Mouse (Mus musculus) heart, adult 8-10 months (tissue): ENCODE measurements around the gene Arhgap35. TPM values are rescaled to one million over a fixed set of nuclear protein-coding genes. Genes with fewer than 3 reads are reported as not detected.
A peak's percentile ranks its signal among the peaks of the same experiment; 100 is the strongest.

ENCODE experiments used
- DNase-seq: peaks from one replicate; pipeline ENCODE4 v3.0.0; 2022; ENCODE audit warnings: low spot score
- total RNA-seq, 4 experiments: library from RNA; stranded (reverse); gene quantifications; 2 replicates each; pipeline ENCODE4 v1.2.4; 2022

Arhgap35 gene
- total RNA-seq, 4 experiments from 2014 or later: 30.2 to 38.1 (median 35.6) TPM

DNA sequence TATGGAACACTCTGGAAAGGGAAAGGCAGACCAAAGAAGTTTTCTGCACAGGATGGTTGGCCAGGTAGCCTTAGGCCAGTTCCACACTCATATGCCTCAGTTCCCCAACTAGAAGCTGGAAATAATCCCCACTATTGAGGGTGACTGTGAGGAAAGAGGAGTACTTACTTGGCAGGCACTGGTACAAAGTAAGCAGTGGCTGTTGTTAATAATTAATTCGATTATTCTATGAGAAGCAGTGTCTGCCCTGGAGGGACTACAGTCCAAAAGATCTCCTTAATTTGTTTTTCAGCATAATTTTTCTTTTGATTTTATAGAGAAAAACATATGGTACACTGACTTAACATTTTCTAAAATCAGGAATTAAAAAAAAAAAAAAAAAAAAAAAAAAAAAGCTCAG is 10.7 kb downstream of the Arhgap35 start:
- no peak for DNase-seq

DNA sequence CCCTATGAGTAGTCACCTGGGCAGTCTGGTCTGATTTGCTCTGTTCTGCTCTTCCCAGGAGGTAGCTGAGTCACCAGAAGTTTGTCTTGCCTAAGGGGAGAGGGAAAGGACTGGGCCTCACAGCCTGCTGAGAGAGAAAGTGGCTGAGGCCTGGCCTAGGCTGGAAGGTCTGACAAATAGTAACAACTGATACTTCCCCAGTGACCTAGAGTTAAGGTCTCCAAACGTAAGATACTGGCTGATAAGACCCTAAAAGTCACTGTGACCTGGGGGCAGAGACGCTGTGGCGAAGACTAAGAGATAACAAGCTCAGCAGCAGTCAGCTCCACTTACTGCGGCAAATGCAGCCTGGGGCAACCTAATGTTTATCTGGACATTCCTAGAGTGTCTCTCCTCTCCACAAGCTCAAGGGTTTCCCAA is 13.1 kb downstream of the Arhgap35 start:
- no peak for DNase-seq

DNA sequence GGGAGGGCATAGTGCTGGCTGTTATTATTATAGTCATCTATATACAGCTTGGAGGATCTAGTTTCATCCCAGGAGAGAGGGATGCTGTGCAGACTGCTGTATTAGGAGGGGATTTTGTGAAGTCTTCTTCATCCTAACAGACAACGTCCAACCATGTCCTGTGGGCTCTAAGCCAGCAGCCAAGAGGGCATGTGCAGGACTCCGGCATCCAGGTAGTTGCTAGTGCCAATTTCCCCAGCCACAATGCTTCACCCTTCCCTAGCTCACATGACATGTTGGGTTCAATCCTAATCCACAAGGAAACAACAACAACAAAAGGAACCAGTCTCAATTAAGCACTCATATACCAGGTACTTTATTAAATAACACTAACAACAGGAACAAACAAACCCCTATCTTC is 15.8 kb downstream of the Arhgap35 start:
- no peak for DNase-seq

DNA sequence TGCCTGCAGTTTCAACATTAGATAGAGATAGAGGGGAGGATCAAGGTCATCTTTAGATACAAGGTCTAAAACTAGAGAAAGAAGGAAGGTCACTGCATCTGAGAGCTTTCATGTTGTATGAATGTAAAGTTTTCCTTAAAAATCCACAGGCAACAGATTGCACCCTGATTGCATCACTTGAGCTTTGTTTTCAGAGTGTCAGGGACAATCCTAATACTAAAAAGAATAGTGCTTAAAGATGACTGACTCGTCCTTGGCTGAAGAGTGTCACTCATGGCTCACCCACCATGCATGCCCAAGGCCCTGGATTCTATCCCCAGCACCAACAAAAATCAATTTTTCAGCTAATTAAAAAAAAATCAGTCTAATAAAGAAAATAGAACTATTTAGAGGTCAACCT is 23.5 kb downstream of the Arhgap35 start:
- DNase-seq: no peak

DNA sequence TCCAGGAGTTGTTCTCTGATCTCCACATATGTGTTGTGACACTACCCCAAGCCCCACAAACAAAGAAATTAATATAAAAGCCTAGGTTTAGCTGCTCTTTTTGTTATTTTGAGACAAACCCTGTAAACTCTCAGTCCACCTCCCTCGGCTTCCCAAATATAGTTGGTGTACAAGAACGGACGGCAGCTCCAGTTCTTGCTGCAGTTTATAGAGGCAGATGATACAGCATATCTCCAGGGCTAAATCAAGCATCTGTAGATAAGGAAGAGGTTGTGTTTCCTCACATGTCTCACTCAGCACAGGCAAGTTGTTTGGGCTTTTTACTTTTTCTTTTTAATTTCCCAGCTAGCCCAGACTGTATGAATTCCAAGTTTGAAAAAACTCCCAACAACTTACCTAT is 27.1 kb downstream of the Arhgap35 start:
- DNase-seq: no peak

DNA sequence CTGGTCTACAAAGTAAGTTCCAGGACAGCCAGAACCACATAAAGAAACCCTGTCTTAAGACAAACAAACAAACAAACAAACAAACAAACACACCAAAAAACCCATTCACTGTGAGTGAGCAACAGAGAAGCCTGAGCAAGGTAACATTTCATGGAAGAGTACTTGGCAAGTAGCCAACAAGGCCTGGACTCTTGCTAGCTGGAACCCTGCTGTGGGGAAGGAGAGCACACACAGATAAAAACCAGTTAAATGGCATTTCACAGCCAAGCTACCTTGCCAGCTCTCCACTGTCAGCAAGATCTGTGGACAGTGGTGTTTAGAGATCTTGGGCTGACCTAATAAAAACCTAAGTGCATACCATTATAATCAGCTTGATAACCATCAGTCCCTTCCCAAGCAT is 30.4 kb downstream of the Arhgap35 start:
- no peak for DNase-seq

DNA sequence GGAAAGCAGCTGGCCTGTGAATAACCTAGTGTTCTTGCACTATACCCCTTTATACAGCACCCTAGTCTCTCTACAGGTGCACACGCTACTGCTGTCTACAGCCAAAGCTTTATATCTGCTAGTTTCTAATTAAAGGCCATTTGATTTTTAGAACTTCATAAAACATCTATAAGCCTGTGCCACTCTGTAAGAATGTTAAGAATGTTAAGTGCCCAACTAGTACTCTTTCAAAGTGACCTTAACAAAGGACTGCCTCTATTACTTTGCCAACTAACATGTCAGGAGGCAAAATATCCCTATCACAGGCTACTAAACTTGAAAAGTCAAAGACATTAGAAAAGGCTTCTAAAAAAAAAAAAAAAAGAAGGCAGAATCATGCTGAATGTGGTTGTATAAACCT is 31.0 kb downstream of the Arhgap35 start:
- DNase-seq: no peak

DNA sequence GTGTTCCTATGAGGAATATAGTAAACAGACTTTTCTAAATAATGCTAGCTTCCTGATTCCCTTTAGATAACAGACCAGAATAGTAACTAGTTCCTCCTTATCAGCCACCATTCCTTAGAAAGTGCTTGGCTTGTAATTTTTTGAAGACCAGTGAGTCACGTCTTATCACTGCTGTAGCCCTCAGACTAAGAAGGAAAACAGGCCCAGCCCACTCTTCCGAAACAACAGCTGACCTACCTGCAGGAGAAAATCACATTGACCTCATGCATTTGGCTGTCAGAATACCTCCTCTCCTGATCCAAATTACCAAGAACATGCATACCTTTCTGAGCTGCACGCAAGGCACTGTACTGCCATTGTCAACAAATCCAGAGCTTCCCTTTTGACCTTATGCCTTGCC is 32.5 kb downstream of the Arhgap35 start:
- DNase-seq: no peak

DNA sequence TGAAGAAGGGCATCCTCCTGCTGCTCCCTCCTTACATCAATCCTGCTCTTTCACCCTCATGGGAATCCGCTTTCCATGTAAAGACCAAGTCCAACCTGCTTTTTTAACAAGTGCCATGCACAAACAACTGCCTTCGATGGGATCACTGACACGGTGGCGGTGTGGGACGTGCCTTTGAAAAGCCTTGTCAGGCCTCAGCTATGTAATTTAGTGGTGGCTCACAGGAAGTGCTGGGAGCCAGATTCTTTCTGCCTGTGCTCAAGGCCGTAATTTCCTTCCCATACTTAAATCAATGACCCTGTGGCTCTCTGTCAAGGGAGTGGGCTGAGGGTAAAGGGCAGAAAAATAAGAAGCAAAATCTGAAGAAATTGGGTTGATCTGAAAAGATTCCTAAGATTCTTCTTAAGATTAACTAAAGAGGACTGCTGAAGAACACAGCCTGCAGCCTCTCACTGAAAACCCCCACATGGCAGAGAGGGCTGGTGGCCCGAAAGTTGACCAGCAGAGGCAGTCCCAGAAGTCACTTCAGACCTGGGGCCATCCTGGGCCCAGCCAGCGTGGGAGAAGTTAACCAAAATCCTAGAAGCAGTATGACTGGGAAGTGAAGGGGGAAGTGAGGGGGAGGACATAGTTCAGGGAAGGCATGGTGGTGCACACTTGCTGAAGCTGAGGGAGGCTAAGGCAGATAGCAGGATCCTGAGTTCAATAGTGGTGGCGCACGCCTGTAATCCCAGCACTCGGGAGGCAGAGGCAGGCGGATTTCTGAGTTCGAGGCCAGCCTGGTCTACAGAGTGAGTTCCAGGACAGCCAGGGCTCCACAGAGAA is 33.3 kb downstream of the Arhgap35 start:
- DNase-seq: peak; percentile 36

DNA sequence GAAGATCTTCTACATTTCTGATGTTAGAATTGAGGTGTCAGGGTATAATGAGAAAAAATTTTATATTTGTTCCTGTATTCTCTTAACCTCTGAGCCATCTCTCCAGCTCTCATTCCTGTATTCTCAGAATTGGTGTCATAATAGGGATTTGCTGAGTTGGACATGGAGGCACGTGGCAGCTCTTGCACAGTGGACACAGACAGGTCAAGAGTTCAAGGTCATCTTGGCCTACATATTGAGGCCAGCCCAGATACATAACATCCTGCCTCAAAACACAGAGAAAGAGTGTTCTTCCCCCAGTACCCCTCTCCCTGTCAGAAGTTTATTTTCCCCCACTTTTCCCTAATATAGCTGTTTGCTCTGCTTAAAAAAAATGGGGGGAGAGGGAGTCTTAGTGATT is 38.1 kb downstream of the Arhgap35 start:
- DNase-seq: no peak

DNA sequence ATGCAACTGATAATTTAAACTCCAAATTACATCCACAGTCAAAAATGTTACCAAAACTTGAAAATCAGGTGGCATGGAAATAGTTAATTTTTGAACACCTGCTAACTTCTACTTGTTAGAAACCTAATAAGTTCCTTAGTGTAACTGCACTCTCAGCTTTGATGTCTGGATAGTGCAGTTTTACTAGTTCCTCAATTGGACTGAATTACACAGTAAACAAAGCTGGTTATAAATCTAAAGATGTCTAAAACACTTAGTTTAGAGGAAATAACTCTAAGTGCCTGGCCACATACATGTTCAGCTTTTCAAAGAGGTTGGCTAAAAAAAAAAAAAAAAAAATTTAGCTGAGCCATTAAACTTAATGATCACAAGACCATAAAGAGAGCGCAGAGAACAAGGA is 43.6 kb downstream of the Arhgap35 start:
- DNase-seq: no peak

DNA sequence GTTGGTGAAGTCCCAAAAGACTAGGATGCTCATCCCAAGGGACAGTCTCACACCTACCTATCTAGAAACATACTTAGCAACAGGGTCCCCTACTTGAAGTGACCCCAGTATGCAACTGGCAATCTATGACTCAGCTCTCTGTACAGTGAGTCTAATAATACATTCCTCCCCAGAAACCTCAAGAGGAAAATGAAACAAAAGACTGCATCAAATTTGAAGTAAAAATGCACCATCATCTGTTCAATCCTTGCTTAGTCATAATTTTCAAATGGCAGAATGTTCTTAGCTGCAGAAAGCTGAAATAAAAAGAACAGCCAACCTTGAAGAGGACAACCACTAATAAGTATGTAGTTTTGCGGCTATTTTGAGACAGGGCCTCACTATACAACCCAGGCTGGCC is 44.1 kb downstream of the Arhgap35 start:
- no peak for DNase-seq

DNA sequence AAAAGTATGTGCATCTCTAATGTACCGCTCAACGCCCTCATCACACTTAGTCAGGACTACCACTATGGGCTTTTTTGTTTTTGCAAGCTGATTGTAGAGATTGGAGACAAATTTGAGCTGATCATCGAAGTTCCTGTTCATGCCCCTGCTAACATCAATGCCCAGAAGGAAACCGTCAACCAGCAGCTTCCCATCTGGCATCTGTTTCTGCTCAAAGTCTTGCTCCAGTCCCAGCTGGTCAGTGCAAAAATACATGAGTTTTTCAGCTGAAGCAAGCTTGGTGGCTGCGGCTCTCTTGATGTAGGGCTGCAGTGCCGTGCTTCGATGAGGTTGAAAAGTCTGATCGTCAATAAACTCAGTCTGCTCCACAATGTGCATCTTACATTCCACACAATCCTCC is 50.3 kb downstream of the Arhgap35 start:
- DNase-seq: no peak

DNA sequence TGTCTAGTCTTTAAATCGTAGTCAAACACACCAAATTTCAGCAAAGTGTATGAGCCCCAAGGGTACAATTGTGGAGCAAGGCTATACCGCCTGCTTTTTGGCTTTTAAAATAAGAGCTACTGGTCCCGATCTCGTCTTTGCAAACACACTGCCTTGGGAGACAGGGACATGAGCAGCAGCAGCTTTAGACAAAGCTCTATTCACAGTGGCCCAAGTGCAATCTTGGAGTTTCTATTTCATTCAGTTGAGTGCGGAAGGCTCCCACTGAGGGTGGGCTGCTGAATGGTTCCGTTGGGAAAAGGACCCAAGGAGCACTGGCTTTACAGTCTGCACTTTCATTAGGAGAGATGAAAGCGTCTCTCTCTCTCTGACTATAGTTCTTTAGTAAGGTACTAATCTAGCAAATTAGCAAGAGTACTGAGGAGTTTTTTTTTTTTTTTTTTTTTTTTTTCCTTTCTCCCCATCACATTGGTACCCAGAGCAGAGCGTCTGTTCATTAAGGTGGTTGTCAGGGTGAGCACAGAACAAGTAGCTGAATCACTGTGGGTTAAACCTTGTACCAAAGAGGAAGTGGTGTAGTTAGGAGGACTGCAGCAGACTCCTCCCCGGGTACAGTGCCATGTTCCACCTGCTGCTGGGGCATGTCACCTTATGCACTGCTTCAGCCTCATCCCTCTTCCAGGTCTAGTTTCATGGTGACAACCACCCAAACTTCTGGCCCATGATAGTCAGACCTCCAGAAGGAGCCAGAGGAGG is 56.8 kb downstream of the Arhgap35 start:
- no peak for DNase-seq

DNA sequence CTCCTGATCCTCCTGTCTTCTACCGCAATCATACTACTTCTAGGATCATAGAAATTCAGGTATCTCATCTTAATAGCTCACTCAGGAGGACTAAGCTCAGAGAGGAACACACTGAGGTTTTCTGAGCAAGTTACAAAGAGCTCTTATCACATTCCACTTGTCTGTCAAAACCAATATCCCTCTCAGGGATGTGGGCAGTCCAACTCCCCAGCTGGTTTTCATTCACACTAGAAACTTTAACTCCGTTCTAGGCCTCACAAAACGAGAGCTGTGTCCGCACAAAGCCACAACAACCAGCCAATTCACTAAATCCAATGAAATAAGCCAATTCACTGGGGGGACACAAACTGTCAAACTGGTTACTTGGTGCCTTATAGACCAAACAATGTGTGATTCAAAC is 57.5 kb downstream of the Arhgap35 start:
- no peak for DNase-seq

DNA sequence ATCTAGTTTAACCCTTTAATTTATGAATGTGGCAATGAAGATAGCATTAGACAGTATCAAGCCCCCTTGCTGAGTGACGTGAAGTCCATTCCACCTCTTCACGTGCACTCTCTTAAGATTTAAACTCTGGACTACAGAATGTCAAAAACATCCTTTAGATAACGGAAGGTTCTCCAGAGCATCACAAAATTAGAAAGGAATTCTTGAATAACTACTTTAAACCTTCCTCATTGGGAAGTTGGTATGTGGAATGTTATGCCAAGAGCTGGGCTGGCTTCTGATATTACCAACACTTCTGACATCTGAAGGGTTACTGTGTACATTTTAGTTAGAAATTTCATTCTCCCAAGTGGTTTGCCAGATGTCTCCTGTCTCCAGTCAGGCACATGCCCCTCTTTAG is 60.6 kb downstream of the Arhgap35 start:
- no peak for DNase-seq

DNA sequence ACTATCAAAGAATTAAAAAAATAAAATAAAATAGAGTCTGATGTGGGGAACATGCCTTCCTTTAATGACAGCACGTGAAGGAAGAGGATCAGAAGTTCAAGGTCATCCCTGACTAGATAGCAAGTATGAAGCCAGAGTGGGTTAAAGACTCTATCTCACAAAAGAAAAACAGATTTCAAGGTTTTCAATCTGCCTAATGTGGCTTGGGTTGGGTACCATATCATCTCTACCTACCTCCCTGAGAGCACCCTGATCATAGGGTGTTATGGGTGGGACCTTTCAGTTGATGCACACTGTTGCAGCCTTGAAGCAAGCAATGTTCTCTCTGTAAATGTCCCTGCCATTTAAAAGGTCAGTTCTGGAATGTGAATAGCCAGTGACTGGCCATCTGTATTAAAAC is 63.2 kb downstream of the Arhgap35 start:
- DNase-seq: no peak

DNA sequence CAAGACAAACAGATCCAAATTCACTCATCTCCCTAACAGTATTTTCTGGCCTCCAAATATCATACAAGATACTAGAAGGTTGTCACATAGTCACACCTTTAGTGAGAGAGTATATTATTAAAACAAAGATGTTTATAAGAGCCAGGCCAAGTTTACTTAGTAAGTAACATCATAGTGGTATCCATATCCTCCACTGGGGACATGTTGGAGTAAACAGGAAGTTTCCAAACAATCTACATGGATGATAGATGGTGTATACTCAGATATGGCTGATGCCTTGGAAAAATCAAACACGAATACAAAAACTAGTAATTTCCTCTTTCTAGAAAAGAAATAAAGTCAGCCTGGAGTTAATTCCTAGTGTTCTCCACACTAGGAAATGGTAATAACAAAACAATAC is 65.5 kb downstream of the Arhgap35 start:
- no peak for DNase-seq

DNA sequence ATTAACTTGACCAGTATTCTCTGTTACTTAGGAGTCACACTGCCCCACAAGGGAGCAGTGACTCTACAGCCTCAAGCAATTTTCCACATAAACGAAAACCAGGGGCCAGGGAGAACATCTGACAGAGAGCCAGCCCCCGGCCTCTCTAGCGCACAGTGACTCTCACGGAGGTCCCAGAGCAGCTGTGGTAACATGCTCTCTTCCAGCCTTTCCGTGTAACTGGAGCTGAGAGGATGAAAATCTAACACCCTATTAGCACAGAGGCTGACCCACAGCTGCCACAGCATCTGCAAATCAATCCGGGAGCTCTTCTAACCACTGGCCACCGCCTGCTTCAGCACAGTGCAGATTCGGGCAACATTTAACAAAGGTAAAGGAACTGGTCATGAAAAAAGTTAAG is 70.0 kb downstream of the Arhgap35 start:
- no peak for DNase-seq

DNA sequence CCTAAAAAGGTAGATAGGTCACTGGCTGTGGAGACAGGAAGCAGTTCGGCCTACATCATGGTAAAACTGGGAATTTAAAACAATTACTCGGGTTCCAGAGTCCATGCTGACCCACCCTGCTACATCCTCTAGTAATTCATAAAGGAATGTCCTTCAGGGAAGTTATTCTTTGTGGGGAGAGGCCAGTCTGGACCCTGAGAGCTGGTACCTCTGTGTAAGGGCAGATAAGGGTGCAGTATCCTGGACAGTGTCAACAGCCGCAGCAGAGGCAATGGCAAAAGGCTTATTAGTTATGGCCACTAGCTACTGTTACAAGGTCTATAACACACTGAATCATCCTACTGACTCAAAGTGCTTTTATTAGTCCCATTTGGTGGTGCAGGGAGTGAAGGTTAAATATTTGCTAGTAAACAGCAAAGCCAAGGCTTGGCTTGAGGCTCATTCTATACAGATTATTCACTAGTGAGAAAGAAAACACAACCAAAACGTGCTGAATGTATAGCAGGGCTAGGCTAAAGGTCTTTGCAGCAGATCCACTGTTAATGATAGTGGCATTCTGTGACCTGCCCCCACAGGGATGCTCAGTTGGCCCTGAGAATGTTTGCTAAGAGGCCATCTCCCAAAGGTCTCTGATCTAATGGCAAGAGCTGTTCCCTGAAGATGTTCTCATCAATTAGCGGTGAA is 77.4 kb downstream of the Arhgap35 start:
- DNase-seq: no peak

DNA sequence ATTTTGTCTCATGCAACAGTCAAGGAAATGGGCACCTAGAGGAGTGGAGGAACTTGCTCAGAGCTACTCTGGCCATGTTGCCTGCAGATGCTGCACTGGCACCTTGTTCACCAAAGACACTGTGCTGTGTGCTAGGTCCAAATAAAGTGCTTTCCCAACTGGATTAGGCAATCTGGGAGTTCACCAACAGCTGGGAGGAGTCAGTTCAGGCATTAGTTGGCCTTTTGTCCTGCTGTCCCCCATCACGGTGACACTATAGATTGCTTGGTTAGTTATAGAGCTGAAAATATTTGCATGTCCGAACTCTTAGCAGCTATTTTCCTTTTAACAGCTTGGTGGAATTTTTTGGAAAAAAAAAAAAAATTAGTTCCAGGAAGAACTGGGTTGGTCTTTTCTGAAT is 88.8 kb downstream of the Arhgap35 start:
- peak; percentile 46 for DNase-seq

DNA sequence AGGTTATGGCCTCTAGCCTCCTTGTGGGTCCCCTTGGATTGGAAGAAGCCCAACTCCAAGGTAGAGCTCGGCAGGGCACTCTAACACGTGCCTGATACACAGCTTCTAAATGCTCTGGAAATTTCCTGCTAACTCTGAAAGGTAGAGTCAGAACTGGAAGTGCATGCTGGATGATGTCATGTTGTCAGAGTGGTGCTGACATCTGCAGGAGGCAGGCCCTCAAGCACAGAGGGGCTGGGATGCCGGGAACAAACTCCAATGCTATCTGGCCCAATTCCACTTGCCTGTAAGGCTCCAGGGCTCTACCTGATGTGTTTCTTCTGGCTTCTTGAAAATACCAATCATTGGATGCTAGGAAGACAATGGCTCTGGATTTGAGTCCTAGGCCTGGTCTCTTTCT is 89.3 kb downstream of the Arhgap35 start:
- peak; percentile 25 for DNase-seq

DNA sequence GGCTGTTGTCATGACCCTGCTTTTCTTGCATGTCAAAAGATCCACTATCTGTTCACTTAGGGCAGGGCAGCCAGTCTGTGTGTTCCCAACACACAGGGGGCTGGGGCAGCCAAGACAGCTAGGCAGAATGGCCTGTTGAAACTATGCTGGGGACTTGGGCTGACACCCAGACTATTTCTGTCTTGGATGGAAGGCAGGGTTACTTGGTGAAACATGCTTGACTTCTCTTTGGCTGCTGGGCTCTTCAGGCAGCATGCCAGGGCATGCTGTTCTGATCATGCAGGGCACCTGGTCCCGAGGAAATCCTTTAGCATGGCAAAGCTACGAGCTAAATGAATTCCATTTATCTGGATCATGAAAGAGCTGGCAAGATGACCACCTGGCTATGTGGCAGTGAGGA is 90.5 kb downstream of the Arhgap35 start:
- DNase-seq: peak; percentile 38
